8 mouse cellular contexts compared by ENCODE assay signal in the genomic region with DNA sequence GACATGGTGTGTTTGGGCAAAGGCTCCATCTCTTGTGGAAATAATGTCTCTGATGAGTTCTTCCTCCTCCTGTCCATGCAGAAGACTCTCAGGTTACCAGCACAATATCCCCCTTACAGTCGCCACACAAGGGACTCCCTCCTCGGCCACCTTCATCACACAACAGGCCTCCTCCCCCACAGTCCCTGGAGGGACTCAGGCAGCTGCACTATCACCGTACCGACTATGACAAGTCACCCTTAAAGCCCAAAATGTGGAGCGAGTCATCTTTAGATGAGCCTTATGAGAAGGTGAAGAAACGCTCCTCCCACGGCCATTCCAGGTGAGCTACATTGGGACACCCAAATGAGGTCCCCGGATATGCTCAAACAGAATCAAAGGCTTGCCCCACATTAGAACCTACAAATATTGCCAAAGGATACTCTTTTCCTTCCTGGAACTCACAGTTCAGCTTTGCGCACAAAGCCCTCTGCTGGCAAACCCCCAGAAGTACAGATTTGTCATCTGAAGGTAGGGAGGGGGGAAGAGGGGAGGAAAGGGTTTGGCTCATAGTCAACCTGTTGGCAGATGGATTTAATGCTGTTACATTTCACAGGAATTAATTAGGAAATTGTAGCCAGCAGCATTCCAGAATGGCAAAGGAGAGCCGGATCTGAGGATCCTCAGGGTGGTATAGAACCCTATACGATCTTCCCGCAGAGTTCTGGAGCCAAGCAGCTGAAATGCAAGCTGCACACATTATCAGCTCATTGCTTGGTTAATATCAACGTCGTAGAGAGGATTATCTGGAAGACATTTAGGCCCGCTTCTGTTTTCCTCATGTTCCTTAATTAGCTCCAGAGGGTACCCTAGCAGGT. TPM values are rescaled to one million over a fixed set of nuclear protein-coding genes. Genes with fewer than 3 reads are reported as not detected.
DNase-seq lines count a peak whose midpoint lies in the region; ATAC-seq and TF ChIP-seq lines count a peak whose summit lies in the region.

No protein-coding gene starts in this region.

- H3K27me3 ChIP-seq in intestine, postnatal 0 days (replicated peaks; ENCODE audit: control insufficient read depth, insufficient read depth, low read length) = no peaks in the 10 kb centered on the region
- H3K27me3 ChIP-seq in intestine, embryonic 16.5 days (replicated peaks; ENCODE audit: control insufficient read depth, insufficient read depth, low read length) = no peaks in the 10 kb centered on the region
- H3K27me3 ChIP-seq in hindbrain, embryonic 10.5 days (ENCODE audit: insufficient read depth, poor library complexity, severe bottlenecking) = no peaks in the 10 kb centered on the region

- H3K4me3 ChIP-seq in intestine, postnatal 0 days (ENCODE audit: low read depth, low read length) = no peak overlapping the region
- no peak overlapping the region for H3K4me3 ChIP-seq in intestine, embryonic 16.5 days (ENCODE audit: low read length)
- no peak overlapping the region for H3K4me3 ChIP-seq in hindbrain, embryonic 10.5 days

- DNase-seq in brain, adult 2 months (ENCODE audit: low read depth, low spot score) = peak; percentile 95
- DNase-seq in hindbrain, embryonic 10.5 days (ENCODE audit: low spot score) = peak; percentile 43
- peak; percentile 67 to 82 for DNase-seq in layer of hippocampus, postnatal 14 days (ENCODE audit: low spot score in 2 of 2)
- peak; percentile 82 for DNase-seq in lung, postnatal 36 days
- DNase-seq in right cerebral cortex, postnatal 25 days = peak; percentile 58

- no peak overlapping the region for H3K27ac ChIP-seq in intestine, postnatal 0 days (ENCODE audit: low read depth, low read length)
- no peak overlapping the region for H3K27ac ChIP-seq in intestine, embryonic 16.5 days (ENCODE audit: low read length)
- H3K27ac ChIP-seq in hindbrain, embryonic 10.5 days = no peak overlapping the region

- H3K36me3 ChIP-seq in intestine, postnatal 0 days (ENCODE audit: control insufficient read depth, insufficient read depth) = peaks cover 54% of the 10 kb centered on the region
- peaks cover 19% of the 10 kb centered on the region for H3K36me3 ChIP-seq in intestine, embryonic 16.5 days (ENCODE audit: control insufficient read depth, insufficient read depth, low read length)
- peaks cover 100% of the 10 kb centered on the region for H3K36me3 ChIP-seq in hindbrain, embryonic 10.5 days

- WGBS in intestine, postnatal 0 days = 53% methylated on average over 15 of the region's 15 CpGs
- WGBS in intestine, embryonic 16.5 days = 53% methylated on average over 15 of the region's 15 CpGs
- 68% methylated on average over 15 of the region's 15 CpGs for WGBS in hindbrain, embryonic 10.5 days

- no peaks in the 10 kb centered on the region for H3K9me3 ChIP-seq in intestine, postnatal 0 days (ENCODE audit: control insufficient read depth)
- no peaks in the 10 kb centered on the region for H3K9me3 ChIP-seq in intestine, embryonic 16.5 days (ENCODE audit: control insufficient read depth, low read length)
- no peaks in the 10 kb centered on the region for H3K9me3 ChIP-seq in hindbrain, embryonic 10.5 days

- ATAC-seq in intestine, postnatal 0 days = no peak
- ATAC-seq in intestine, embryonic 16.5 days = no peak
- peak; percentile 44 for ATAC-seq in erythroid progenitor cell, adult 5-6 weeks (replicated peaks; ENCODE audit: low FRiP score, poor library complexity, severe bottlenecking)

- H3K9ac ChIP-seq in intestine, postnatal 0 days (ENCODE audit: low read depth, low read length) = no peak overlapping the region
- H3K9ac ChIP-seq in intestine, embryonic 16.5 days (ENCODE audit: low read depth, low read length) = no peak overlapping the region

- H3K4me1 ChIP-seq in intestine, postnatal 0 days (replicated peaks; ENCODE audit: control insufficient read depth, insufficient read depth, low read length) = no peaks in the 10 kb centered on the region
- no peaks in the 10 kb centered on the region for H3K4me1 ChIP-seq in intestine, embryonic 16.5 days (ENCODE audit: control insufficient read depth, insufficient read depth, low read length)
- no peaks in the 10 kb centered on the region; the same call in 1 of the 2 replicates for H3K4me1 ChIP-seq in hindbrain, embryonic 10.5 days (replicated peaks)

- peak; percentile 89 for TF ChIP-seq CTCF in intestine, postnatal 0 days (IDR thresholded peaks at IDR 0.05; ENCODE audit: low read depth)

- H3K4me2 ChIP-seq in intestine, postnatal 0 days (replicated peaks; ENCODE audit: low read depth) = no peak overlapping the region
- no peak overlapping the region for H3K4me2 ChIP-seq in intestine, embryonic 16.5 days (ENCODE audit: low read depth, low read length)

RNA-seq across cellular contexts. Expression of gene Prpf18, which starts 50.7 kb away (rescaled TPM):
- 13.0 and 14.9 TPM in 2 replicates for polyA plus RNA-seq in intestine, postnatal 0 days (2015; fragmentation: Nextera tagmentation; extraction: Ambion mirVana)
- polyA plus RNA-seq in intestine, embryonic 16.5 days (2015; fragmentation: Nextera tagmentation; extraction: Ambion mirVana) = 25.2 and 26.4 TPM in 2 replicates
- 43.2 and 55.5 TPM in 2 replicates for total RNA-seq in erythroid progenitor cell, adult 5-6 weeks (2015; ENCODE audit: low replicate concordance)
- 122 and 141 TPM in 2 replicates for total RNA-seq in erythroid progenitor cell, adult 5-6 weeks (2017; ENCODE audit: low replicate concordance)
- 36.1 and 39.9 TPM in 2 replicates for polyA plus RNA-seq in hindbrain, embryonic 10.5 days (2016; fragmentation: Nextera tagmentation; extraction: Ambion mirVana)
- total RNA-seq in layer of hippocampus, postnatal 14 days (2021) = 10 to 100 TPM; 36.7 to 44.1 TPM

Comparison
In these comparisons a context has a peak if more than half of its experiments do, and no peak if none do; other contexts are left out.
1. DNase-seq: peak in every context shown above with its lines; median percentile 95 in brain, adult 2 months; 82 in lung, postnatal 36 days; 74 in layer of hippocampus, postnatal 14 days; 58 in right cerebral cortex, postnatal 25 days; 43 in hindbrain, embryonic 10.5 days.